ENCODE assay signal across 8 mouse cellular contexts in the genomic region with DNA sequence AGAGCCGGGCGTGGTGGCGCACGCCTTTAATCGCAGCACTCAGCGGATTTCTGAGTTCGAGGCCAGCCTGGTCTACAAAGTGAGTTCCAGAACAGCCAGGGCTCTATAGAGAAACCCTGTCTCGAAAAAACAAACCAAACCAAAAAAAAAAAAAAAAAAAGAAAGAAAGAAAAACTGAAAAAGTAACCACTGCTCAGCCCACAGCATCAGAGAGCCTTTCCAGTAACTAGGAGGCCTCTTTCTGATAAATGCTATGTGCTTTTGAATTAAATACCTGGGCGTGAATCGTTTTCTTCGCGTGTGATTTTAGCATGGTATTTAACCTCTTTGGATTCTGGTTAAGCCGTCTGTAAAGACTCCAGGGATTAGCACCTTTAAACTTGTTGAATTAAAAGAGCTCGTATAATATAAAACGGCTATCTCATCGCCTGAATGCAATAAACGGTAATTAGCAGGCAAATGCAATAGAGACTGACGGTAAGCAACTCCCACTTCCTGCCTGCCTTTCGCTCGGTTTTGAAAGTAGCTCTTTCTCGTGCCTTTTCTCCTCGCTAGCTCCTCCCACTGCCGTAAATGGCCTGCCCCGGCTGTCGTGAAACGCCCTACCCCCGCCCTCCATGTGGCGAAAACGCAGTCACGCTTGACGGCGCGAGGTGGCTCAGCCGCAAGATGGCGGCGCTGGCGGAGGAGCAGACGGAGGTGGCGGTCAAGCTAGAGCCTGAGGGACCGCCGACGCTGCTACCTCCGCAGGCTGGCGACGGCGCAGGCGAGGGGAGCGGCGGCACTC. TPM values are rescaled to one million over a fixed set of nuclear protein-coding genes. Genes with fewer than 3 reads are reported as not detected.
DNase-seq lines count a peak whose midpoint lies in the region; ATAC-seq lines count a peak whose summit lies in the region.

Taf5 (plus strand) TSS at position 651 of the 787 bp plus-strand sequence.

- peak within 1 kb of the TSS; percentile 89 for H3K9ac ChIP-seq in hindbrain, embryonic 14.5 days

- no peaks in the 10 kb centered on the region for H3K9me3 ChIP-seq in hindbrain, embryonic 14.5 days (ENCODE audit: control insufficient read depth, low read length)

- peak; percentile 86 for ATAC-seq in hindbrain, embryonic 14.5 days (ENCODE audit: low FRiP score)

- H3K36me3 ChIP-seq in hindbrain, embryonic 14.5 days (replicated peaks; ENCODE audit: control insufficient read depth, insufficient read depth): peaks cover 15% of the 10 kb centered on the region

- no peaks in the 10 kb centered on the region for H3K27me3 ChIP-seq in hindbrain, embryonic 14.5 days (ENCODE audit: control insufficient read depth, insufficient read depth, low read length)

- H3K4me2 ChIP-seq in hindbrain, embryonic 14.5 days (replicated peaks): peak within 1 kb of the TSS; percentile 65

- H3K4me3 ChIP-seq in hindbrain, embryonic 14.5 days (replicated peaks; ENCODE audit: low read length): peak within 1 kb of the TSS; percentile 96

- 11% methylated on average over 49 of the region's 49 CpGs for WGBS in hindbrain, embryonic 14.5 days

- peak within 1 kb of the TSS; percentile 88 for H3K27ac ChIP-seq in hindbrain, embryonic 14.5 days

- DNase-seq in R1 (ENCODE audit: low read depth, low spot score): peak; percentile 98
- DNase-seq in cerebellum, postnatal 25 days: peak; percentile 97 to 98
- peak; percentile 89 to 95 for DNase-seq in frontal cortex, postnatal 25 days (ENCODE audit: low spot score in 2 of 2)
- peak; percentile 98 for DNase-seq in hindbrain, embryonic 14.5 days (ENCODE audit: low spot score)
- DNase-seq in layer of hippocampus, postnatal 36 days: peak; percentile 95 to 97
- peak; percentile 97 for DNase-seq in lung, postnatal 36 days
- peak; percentile 99 for DNase-seq in retina, postnatal 1 day
- peak; percentile 96 to 98 for DNase-seq in urinary bladder, adult 18-20 months (ENCODE audit: low spot score in 2 of 2)

- peaks cover 10% of the 10 kb centered on the region; the same call in 1 of the 2 replicates for H3K4me1 ChIP-seq in hindbrain, embryonic 14.5 days (replicated peaks; ENCODE audit: control insufficient read depth, insufficient read depth, low read length)

RNA-seq across cellular contexts. Expression of gene Taf5, which starts in this region (rescaled TPM):
- 8.2 and 9.5 TPM in 2 replicates for polyA plus RNA-seq in hindbrain, embryonic 14.5 days (2014; fragmentation: Nextera tagmentation; extraction: Ambion mirVana)
- 1 to 10 TPM; 5.6 to 6.5 TPM for total RNA-seq in layer of hippocampus, postnatal 36 days (2021)

Comparison
In these comparisons a context has a peak if more than half of its experiments do, and no peak if none do; other contexts are left out.
1. Peak in every context shown above with its lines: DNase-seq, ATAC-seq, H3K4me3 ChIP-seq and H3K27ac ChIP-seq.